Mouse (Mus musculus) activated CD4-positive, CD25-positive, alpha-beta regulatory T cell, adult 4 months (primary cell): ENCODE measurements around the gene Mettl6. TPM values are rescaled to one million over a fixed set of nuclear protein-coding genes. Genes with fewer than 3 reads are reported as not detected.
A peak's percentile ranks its signal among the peaks of the same experiment; 100 is the strongest.

Experiments used
- ATAC-seq: one replicate; pipeline ENCODE4 v1.8.0; 2017
- polyA plus RNA-seq, 2 experiments: library from polyadenylated mRNA; unstranded; fragments of 100-300 nt; shearing (Covaris generic); gene quantifications; one replicate each; pipeline ENCODE4 v1.2.1; 2017

The Mettl6 gene
- 10 to 100 TPM; 68.1 to 79.9 TPM for polyA plus RNA-seq

GRCm38 (mm10) chr14:31494975-31495455 lies at the start of gene Mettl6:
TSS of gene Mettl6 (minus strand) at chr14:31495040.
- peak; percentile 89 for ATAC-seq

- no peak for ATAC-seq
Observed at GRCm38 (mm10) chr14:31543885-31544442, 49.1 kb upstream of the Mettl6 start.

- no peak for ATAC-seq
Observed at GRCm38 (mm10) chr14:31537298-31537697, 42.5 kb upstream of the Mettl6 start.

DNA sequence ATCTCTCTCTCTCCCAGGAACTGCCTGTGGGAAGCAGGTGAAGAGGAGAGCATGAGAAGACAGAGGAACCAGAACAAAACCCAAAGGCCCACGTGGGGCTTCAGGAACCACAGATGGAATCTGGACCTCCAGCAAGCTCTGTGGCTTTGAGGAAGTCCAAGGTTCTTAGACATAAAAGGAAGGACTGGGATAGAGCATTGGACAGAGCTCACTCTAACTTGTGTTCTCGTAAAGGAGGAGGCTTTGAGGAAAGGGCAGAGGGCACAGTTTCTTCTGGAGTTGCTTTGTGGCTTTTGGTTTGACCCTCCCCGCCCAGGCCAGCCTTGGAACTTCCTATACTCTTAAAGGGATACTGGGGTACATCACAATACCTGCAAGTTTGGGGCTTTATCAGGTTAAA lies 37.8 kb upstream of the Mettl6 start:
- ATAC-seq: no peak

DNA sequence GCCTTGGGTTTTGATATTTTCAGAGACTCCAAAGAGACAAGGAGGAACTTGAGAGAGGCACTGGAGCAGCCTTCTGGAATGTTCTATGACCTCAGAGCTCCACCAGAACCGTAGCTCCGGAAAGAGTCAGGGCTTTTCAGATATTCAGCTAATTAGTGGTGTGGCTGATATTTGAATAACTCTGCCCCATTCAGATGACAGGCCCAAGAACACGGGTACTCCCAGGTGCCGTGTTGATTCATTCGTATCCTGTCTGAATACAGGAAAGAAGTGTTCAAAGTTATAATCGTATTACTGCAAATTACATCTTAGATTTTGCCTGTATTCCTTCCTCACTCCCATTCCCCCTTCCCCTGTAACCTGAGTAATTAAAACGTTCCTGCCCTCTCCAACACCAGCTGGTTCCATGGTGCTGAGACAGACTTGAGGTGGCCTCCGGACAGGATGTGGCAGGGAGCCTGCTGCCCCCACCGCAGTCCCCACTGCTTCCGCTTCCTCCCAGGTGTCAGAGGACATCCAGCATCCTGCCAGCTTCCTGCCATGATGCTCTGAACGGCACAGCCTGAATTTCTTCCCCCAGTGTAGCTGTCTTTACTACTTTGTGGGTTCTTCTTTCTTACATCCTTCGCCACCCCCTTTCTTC lies 36.8 kb upstream of the Mettl6 start:
- peak; percentile 97 for ATAC-seq

- ATAC-seq: no peak
Observed at GRCm38 (mm10) chr14:31530847-31531246, 36.0 kb upstream of the Mettl6 start.

GRCm38 (mm10) chr14:31525040-31525810 lies 30.4 kb upstream of the Mettl6 start:
- ATAC-seq: peak; percentile 54

DNA sequence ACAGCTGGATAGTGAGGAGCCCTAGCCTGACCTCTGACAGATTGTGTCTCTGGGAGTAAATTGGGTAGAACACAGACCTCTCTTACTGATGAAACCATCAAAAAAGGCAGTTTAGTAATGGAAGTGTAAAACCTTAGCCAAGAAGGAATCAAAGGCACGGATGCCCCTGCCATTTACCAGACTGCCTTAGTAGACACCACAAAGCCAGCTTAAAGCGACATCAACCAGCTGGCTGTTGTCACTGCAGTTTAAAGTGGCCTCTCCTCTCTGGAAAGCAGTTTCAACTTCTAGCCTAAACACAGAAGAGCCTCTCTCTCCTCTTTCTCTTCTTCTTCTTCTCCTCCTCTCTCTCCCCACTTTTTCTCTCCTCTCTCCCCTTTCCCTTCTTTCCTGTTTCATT lies 26.5 kb upstream of the Mettl6 start:
- ATAC-seq: no peak

DNA sequence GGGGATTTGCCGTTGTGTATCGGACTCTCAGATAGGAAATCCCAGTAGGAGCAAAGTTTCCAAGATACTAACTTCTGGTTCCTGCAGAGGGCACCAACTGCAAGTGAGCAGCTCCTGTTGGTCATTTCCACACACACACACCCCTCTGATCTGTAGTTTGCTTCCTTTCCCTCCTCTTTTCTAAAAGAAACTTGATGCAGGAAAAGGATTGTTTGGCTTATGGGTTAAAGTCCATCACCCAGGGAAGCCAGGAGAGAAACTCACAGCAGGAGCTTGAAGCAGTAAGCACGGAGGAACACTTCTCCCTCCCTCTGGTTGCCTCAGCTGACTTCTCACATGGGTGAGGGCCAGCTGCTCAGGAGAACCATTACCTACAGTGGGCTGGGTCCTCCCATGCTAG lies 24.3 kb upstream of the Mettl6 start:
- no peak for ATAC-seq

GRCm38 (mm10) chr14:31515895-31516294 lies 21.1 kb upstream of the Mettl6 start:
- ATAC-seq: no peak

- no peak for ATAC-seq
Observed at GRCm38 (mm10) chr14:31510322-31510721, 15.5 kb upstream of the Mettl6 start.

DNA sequence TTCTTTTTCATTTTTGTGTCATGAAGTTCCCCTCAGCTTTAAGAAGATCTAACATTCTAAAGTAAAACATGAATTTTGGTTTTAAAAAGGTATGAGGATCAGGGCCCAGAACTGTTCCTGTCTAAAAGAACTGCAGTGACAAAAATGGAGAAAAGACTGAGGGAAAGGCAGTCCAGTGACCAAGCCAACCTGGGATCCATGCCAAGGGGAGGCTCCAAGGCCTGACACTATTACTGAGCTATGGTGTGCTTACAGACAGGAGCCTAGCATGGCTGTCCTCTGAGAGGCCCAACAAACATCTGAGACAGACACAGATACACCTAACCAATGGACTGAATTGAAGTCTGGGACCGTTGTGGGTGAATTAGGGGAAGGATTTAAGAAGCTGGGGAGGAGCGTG lies 15.1 kb upstream of the Mettl6 start:
- ATAC-seq: no peak

GRCm38 (mm10) chr14:31506456-31506855 lies 11.6 kb upstream of the Mettl6 start:
- no peak for ATAC-seq

DNA sequence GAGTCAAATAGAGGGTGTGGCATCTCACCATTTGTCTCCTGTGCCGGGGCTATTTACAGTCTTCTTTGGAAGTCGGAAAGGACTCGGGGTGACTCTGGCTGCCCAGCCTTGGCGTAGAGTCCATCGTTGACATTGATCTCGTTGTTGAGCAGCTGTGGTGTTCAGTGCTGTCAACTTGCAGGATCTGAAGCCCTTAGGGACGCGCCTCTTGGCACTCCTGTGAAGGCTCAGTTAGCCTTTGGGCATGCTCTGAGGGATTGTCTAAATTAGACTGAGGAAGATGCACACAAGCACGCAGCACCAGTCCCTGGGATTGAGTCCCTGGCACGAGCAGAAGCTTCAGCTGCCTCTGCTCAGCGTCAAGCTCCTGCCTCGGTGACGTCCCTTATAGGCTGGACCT lies 8.6 kb upstream of the Mettl6 start:
- ATAC-seq: no peak

DNA sequence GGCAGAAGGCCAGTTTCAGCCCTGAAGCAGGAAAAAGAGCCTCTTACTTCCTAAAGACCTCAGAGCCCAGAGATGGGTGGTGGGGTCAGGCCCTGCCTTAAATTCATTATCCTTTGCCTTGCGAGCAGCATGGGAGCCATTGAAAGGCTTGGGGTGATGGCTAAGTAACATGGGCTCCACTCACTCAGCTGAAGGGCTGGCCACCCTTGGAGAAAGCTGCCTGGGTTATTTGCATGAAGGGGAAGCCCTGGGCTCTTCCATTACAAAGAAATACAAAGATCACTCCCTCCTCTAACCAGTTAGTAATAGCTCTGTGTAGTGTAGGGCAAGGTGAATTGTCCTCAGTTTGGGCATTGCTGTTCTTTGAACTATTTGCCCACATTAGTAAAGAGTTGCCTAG lies 4.7 kb upstream of the Mettl6 start:
- ATAC-seq: no peak

- no peak for ATAC-seq
Observed at GRCm38 (mm10) chr14:31496241-31496646, 1.4 kb upstream of the Mettl6 start.

GRCm38 (mm10) chr14:31495538-31495937 lies 698 bp upstream of the Mettl6 start:
- no peak for ATAC-seq

DNA sequence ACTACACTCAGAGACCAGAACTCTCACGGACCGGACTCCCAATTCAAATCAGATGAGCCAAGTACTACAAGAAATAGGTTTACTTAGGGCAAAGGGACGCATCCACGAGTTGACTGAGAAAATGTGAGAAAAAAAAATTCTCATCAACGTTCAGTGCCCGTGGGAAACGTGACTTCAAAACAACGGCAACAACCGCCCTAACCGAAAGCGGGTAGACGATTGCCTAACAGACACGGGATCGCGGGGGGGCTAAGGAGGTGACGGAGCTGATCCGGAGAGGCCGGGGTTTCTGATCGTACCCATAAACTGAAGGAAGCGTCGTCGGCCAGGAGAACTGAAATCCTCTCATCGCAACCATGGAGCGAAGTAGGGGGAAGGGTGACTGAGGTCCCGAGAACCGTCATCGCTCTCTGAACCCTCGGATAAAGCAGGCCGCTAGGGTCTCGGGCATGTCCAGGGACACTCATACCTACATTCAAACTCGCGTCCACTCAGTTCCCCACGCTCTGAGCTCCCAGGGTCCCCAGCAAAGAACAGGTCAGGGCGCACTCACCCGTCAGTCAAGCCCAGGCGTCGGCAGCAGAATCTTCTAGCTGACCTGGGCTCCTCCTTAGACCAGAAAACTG lies 378 bp downstream of the Mettl6 start, which contains the start of gene Eaf1:
Gene Eaf1, plus strand, starts transcription at position 51 of the 626 bp plus-strand sequence.
- ATAC-seq: peak; percentile 44

- peak; percentile 38 for ATAC-seq
Observed at GRCm38 (mm10) chr14:31493901-31494300, 939 bp downstream of the Mettl6 start.

DNA sequence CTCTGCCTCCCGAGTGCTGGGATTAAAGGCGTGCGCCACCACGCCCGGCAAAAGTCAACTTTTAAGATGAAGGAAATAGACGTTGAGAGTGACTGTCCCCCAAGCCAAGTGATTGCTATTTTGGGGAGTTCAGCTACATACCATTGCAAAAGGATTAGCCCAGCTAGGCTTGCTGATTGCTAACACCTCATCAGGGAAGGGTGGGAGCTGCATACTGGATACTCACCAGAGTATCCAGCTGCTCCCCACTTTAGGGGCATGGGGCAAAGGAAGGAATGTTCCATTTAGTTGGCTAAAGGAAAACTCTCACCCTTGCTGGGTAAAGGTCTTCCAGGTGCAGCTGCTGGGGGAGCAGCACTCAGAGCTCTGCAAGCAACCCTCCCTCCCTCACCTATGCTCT lies 6.8 kb downstream of the Mettl6 start:
- ATAC-seq: no peak

DNA sequence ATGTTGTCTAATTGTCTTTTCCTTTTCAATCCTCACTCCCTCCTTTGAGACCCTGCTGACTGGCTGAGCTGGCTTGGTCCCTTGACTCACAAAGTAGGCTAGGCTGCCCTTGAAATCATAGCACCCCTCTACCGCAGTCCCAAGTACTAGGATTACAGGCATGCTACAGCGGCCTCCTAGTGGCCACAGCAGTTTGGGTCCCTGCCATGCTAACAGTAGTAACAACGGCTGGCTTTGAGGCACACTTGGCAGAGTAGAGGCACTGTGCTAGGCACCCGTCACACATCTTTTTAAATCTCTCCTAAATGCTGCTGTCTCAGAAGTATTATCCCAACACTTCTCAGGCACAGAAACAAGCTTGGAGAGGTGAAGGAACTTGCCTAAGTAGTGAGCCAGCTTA lies 8.4 kb downstream of the Mettl6 start:
- no peak for ATAC-seq

GRCm38 (mm10) chr14:31482417-31482816 lies 12.4 kb downstream of the Mettl6 start:
- ATAC-seq: no peak

DNA sequence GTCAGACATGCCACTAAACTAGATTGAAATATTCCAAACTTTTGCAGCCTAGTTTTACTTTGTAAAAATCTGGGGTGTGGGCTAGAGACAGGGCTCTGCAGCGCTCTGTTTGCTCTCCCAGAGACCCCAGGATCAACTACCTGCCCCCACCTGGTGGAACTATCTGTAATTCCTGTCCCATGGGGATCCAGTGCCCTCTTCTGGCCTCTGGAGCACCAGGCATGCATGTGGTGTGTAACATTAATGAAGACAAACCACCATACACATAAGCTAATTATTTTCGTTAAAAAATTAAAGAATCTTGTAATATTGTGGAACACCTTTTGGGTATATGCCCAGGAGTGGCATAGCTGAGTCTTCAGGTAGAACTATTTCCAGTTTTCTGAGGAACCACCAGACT lies 21.5 kb downstream of the Mettl6 start:
- no peak for ATAC-seq
